Mouse (Mus musculus): ENCODE results near the gene Sirt3. TPM values are rescaled to one million over a fixed set of nuclear protein-coding genes. Genes with fewer than 3 reads are reported as not detected.

Sirt3 gene
- polyA plus RNA-seq, 1 experiment from 2014 or later, result 27.7 TPM

GRCm38 (mm10) chr7:140821653-140822329 is 60.3 kb downstream of the Sirt3 start, which contains the start of gene Zfp941:
Gene Zfp941 (minus strand): TSS chr7:140822178.
- H3K9me3 ChIP-seq, result no peaks in the 10 kb centered on the region
- H3K4me1 ChIP-seq (replicated peaks), result 0 out of 2 replicates have a peak, but pooled peaks cover 2% of the 10 kb centered on the region
- H3K4me3 ChIP-seq (replicated peaks), result peak within 1 kb of the TSS; percentile 42
- H3K27ac ChIP-seq, result no peak within 1 kb of the TSS
- ATAC-seq, result peak; percentile 75
- H3K27me3 ChIP-seq (replicated peaks), result no peaks in the 10 kb centered on the region
- 3% methylated on average over 21 of the region's 21 CpGs for WGBS
- H3K9ac ChIP-seq, result peak within 1 kb of the TSS; percentile 38
- peak within 1 kb of the TSS; percentile 78 for H3K4me2 ChIP-seq (replicated peaks)
- H3K36me3 ChIP-seq, result no peaks in the 10 kb centered on the region

GRCm38 (mm10) chr7:140821305-140821652 is 60.8 kb downstream of the Sirt3 start:
- Histone ChIP-seq H3K9ac (no peak overlapping the region; the same call in 1 of the 2 replicates), H3K4me2 (replicated peaks) (peak overlapping the region; percentile 78), H3K27ac (no peak overlapping the region), H3K4me1 (replicated peaks) (0 out of 2 replicates have a peak, but pooled peaks cover 2% of the 10 kb centered on the region), H3K27me3 (replicated peaks) (no peaks in the 10 kb centered on the region), H3K36me3 (no peaks in the 10 kb centered on the region), H3K4me3 (replicated peaks) (peak overlapping the region; percentile 42), H3K9me3 (no peaks in the 10 kb centered on the region)
- no peak for ATAC-seq
- WGBS, result 49% methylated on average over 5 of the region's 5 CpGs

- H3K4me1 ChIP-seq (replicated peaks), result 0 out of 2 replicates have a peak, but pooled peaks cover 2% of the 10 kb centered on the region
- no peaks in the 10 kb centered on the region for H3K9me3 ChIP-seq
- no peaks in the 10 kb centered on the region for H3K27me3 ChIP-seq (replicated peaks)
- ATAC-seq, result no peak
- 51% methylated on average over 4 of the region's 4 CpGs for WGBS
- no peak overlapping the region for H3K4me2 ChIP-seq (replicated peaks)
- H3K9ac ChIP-seq, result no peak overlapping the region
- H3K4me3 ChIP-seq (replicated peaks), result no peak overlapping the region
- H3K27ac ChIP-seq, result no peak overlapping the region
- H3K36me3 ChIP-seq, result no peaks in the 10 kb centered on the region
Observed at GRCm38 (mm10) chr7:140820173-140820572, 61.9 kb downstream of the Sirt3 start.

Other genes with a start within 250 kb of the Sirt3 start
- gene Olfr53, start 235.9 kb downstream of the Sirt3 start, polyA plus RNA-seq (2015; fragmentation: Nextera tagmentation; extraction: Ambion mirVana), result not detected in 2 replicates
- gene Olfr539, start 222.4 kb downstream of the Sirt3 start, polyA plus RNA-seq (2015; fragmentation: Nextera tagmentation; extraction: Ambion mirVana), result not detected in 2 replicates
- gene Olfr45, start 200.4 kb downstream of the Sirt3 start, polyA plus RNA-seq (2015; fragmentation: Nextera tagmentation; extraction: Ambion mirVana), result not detected in 2 replicates
- gene Olfr541, start 185.0 kb downstream of the Sirt3 start, polyA plus RNA-seq (2015; fragmentation: Nextera tagmentation; extraction: Ambion mirVana), result not detected in 2 replicates
- gene Cyp2e1, start 118.6 kb downstream of the Sirt3 start, polyA plus RNA-seq (2015; fragmentation: Nextera tagmentation; extraction: Ambion mirVana), result not detected in 2 replicates
- 0.40 and 0.48 TPM in 2 replicates for gene Syce1, start 94.5 kb downstream of the Sirt3 start, polyA plus RNA-seq (2015; fragmentation: Nextera tagmentation; extraction: Ambion mirVana)
- 1.6 and 2.0 TPM in 2 replicates for gene Zfp941, start 60.1 kb downstream of the Sirt3 start, polyA plus RNA-seq (2015; fragmentation: Nextera tagmentation; extraction: Ambion mirVana)
- gene Urah, start 47.3 kb downstream of the Sirt3 start, polyA plus RNA-seq (2015; fragmentation: Nextera tagmentation; extraction: Ambion mirVana), result 4.8 TPM in 2 replicates
- gene Scgb1c1, start 36.8 kb downstream of the Sirt3 start, polyA plus RNA-seq (2015; fragmentation: Nextera tagmentation; extraction: Ambion mirVana), result not detected in 2 replicates
- not detected in 2 replicates for gene Odf3, start 34.5 kb downstream of the Sirt3 start, polyA plus RNA-seq (2015; fragmentation: Nextera tagmentation; extraction: Ambion mirVana)
- gene Gm45785, start 26.0 kb downstream of the Sirt3 start, polyA plus RNA-seq (2015; fragmentation: Nextera tagmentation; extraction: Ambion mirVana), result 0.54 TPM in 1 of 2 replicates, not detected in the other
- 51.9 and 66.6 TPM in 2 replicates for gene Ric8a, start 25.4 kb downstream of the Sirt3 start, polyA plus RNA-seq (2015; fragmentation: Nextera tagmentation; extraction: Ambion mirVana)
- 31.7 and 37.1 TPM in 2 replicates for gene Bet1l, start 24.7 kb downstream of the Sirt3 start, polyA plus RNA-seq (2015; fragmentation: Nextera tagmentation; extraction: Ambion mirVana)
- 194 and 214 TPM in 2 replicates for gene Psmd13, start 341 bp downstream of the Sirt3 start, polyA plus RNA-seq (2015; fragmentation: Nextera tagmentation; extraction: Ambion mirVana)
- not detected in 2 replicates for gene Cox8b, start 18.1 kb upstream of the Sirt3 start, polyA plus RNA-seq (2015; fragmentation: Nextera tagmentation; extraction: Ambion mirVana)
- gene Nlrp6, start 38.6 kb upstream of the Sirt3 start, polyA plus RNA-seq (2015; fragmentation: Nextera tagmentation; extraction: Ambion mirVana), result 42.9 and 46.8 TPM in 2 replicates
- gene Pgghg, start 59.1 kb upstream of the Sirt3 start, polyA plus RNA-seq (2015; fragmentation: Nextera tagmentation; extraction: Ambion mirVana), result 21.6 and 21.9 TPM in 2 replicates
- gene Ifitm5, start 68.0 kb upstream of the Sirt3 start, polyA plus RNA-seq (2015; fragmentation: Nextera tagmentation; extraction: Ambion mirVana), result 2.4 and 3.4 TPM in 2 replicates
- gene Gm45717, start 73.6 kb upstream of the Sirt3 start, polyA plus RNA-seq (2015; fragmentation: Nextera tagmentation; extraction: Ambion mirVana), result 0.69 TPM in 1 of 2 replicates, not detected in the other
- gene Ifitm2, start 73.7 kb upstream of the Sirt3 start, polyA plus RNA-seq (2015; fragmentation: Nextera tagmentation; extraction: Ambion mirVana), result 1,251 and 1,347 TPM in 2 replicates
- gene Ifitm1, start 84.9 kb upstream of the Sirt3 start, polyA plus RNA-seq (2015; fragmentation: Nextera tagmentation; extraction: Ambion mirVana), result 145 and 148 TPM in 2 replicates
- 255 and 288 TPM in 2 replicates for gene Ifitm3, start 128.5 kb upstream of the Sirt3 start, polyA plus RNA-seq (2015; fragmentation: Nextera tagmentation; extraction: Ambion mirVana)
- 1.6 and 3.6 TPM in 2 replicates for gene Ifitm6, start 135.6 kb upstream of the Sirt3 start, polyA plus RNA-seq (2015; fragmentation: Nextera tagmentation; extraction: Ambion mirVana)
- gene Gm17387, start 146.8 kb upstream of the Sirt3 start, polyA plus RNA-seq (2015; fragmentation: Nextera tagmentation; extraction: Ambion mirVana), result not detected in 2 replicates
- gene B4galnt4, start 178.8 kb upstream of the Sirt3 start, polyA plus RNA-seq (2015; fragmentation: Nextera tagmentation; extraction: Ambion mirVana), result 7.9 and 10.7 TPM in 2 replicates
- gene Pkp3, start 195.9 kb upstream of the Sirt3 start, polyA plus RNA-seq (2015; fragmentation: Nextera tagmentation; extraction: Ambion mirVana), result 24.6 and 26.1 TPM in 2 replicates
- gene Sigirr, start 218.3 kb upstream of the Sirt3 start, polyA plus RNA-seq (2015; fragmentation: Nextera tagmentation; extraction: Ambion mirVana), result 17.8 and 20.5 TPM in 2 replicates
- 29.5 and 35.3 TPM in 2 replicates for gene Ano9, start 235.5 kb upstream of the Sirt3 start, polyA plus RNA-seq (2015; fragmentation: Nextera tagmentation; extraction: Ambion mirVana)
- 58.0 and 59.7 TPM in 2 replicates for gene Ptdss2, start 240.1 kb upstream of the Sirt3 start, polyA plus RNA-seq (2015; fragmentation: Nextera tagmentation; extraction: Ambion mirVana)